In the genomic region with DNA sequence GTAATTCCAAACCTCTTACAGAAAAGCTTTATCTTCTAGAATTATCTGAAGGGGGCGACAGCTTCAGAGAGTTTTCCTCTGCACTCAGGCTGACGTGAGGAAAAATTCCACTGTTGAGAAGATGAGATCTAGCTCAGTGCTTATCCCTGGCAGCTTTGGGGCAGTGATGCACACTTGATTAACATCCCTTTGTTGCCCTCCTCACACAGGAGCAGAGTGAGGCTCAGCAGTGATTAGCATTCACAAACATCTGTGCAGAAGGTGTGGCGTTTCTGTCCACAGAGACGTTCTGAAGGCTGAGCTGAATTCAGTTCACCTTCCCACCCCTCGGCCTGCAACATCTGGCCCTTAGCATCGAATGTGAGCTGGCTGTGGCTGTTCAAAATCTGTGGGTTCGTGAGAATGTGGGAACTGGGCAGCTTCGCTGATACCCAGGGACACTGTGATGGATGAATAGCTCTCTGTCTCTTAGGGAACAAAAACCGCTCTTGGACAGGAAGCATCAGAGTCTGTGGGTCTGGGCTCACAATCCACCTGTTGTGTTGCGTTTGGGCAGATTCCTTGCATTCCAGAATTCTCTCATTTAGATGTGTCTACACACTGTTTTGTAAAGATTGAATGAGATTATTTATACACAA, we compare ENCODE assay signal across 17 mouse cellular contexts.
DNase-seq lines count a peak whose midpoint lies in the region; ATAC-seq and TF ChIP-seq lines count a peak whose summit lies in the region.
"Had no signal": no experiment of that assay in that cellular context is flagged by ENCODE, and none has a peak within 500 bp of the region (broad histone marks: within the 10 kb centered on the region; RNA-seq: fewer than 3 reads in every experiment).

No protein-coding gene starts in this region.

- 26% methylated on average over 10 of the region's 10 CpGs for WGBS in midbrain, postnatal 0 days

- H3K4me3 ChIP-seq in layer of hippocampus, adult 2 months, result no peak overlapping the region
- H3K4me3 ChIP-seq in midbrain, postnatal 0 days (ENCODE audit: low read depth, low read length), result no peak overlapping the region
- no peak overlapping the region for H3K4me3 ChIP-seq in gastrocnemius, adult 2 months
- H3K4me3 ChIP-seq: embryonic facial prominence, embryonic 12.5 days; heart, embryonic 13.5 days; limb, embryonic 15.5 days had no signal

- no peaks in the 10 kb centered on the region for H3K36me3 ChIP-seq in midbrain, postnatal 0 days (ENCODE audit: insufficient read depth, low read length)
- H3K36me3 ChIP-seq: embryonic facial prominence, embryonic 12.5 days; G1E; heart, embryonic 13.5 days; limb, embryonic 15.5 days had no signal

- intact Hi-C loops in gastrocnemius, adult 2 months (cut with DNase I), result loop anchor here (5.0 kb wide), 1 partner anchor 113 kb away; no protein-coding TSS in a partner anchor

- H3K27me3 ChIP-seq in midbrain, postnatal 0 days (ENCODE audit: insufficient read depth, low read length), result no peaks in the 10 kb centered on the region
- H3K27me3 ChIP-seq: embryonic facial prominence, embryonic 12.5 days; limb, embryonic 15.5 days had no signal

- no peak for ATAC-seq in midbrain, postnatal 0 days (ENCODE audit: low FRiP score)

- no peak for DNase-seq in layer of hippocampus, adult 2 months (ENCODE audit: low spot score in 2 of 2)
- DNase-seq in layer of hippocampus, postnatal 10 days (ENCODE audit: low spot score in 2 of 2), result no peak
- peak; percentile 75 for DNase-seq in brain, adult 2 months (ENCODE audit: low read depth, low spot score)
- peak; percentile 18 for DNase-seq in mesoderm, embryonic 11.5 days (ENCODE audit: low read depth, low spot score)
- peak; percentile 17 for DNase-seq in midbrain, postnatal 0 days (ENCODE audit: low spot score)
- no peak for DNase-seq in kidney, postnatal 14 days
- no peak for DNase-seq in gastrocnemius, adult 2 months
- DNase-seq: adrenal gland, postnatal 10 days; heart, postnatal 4 days; kidney, adult 18-20 months; kidney, postnatal 10 days; lung, postnatal 10 days had no signal

- peaks cover 2% of the 10 kb centered on the region; the same call in 1 of the 2 replicates for H3K4me1 ChIP-seq in midbrain, postnatal 0 days (ENCODE audit: insufficient read depth, low read length)
- H3K4me1 ChIP-seq: embryonic facial prominence, embryonic 12.5 days; heart, embryonic 13.5 days; limb, embryonic 15.5 days had no signal

- peak overlapping the region; percentile 6; the same call in 1 of the 2 replicates for H3K27ac ChIP-seq in layer of hippocampus, adult 2 months
- no peak overlapping the region for H3K27ac ChIP-seq in midbrain, postnatal 0 days (ENCODE audit: low read depth, low read length)
- H3K27ac ChIP-seq in gastrocnemius, adult 2 months, result no peak overlapping the region
- H3K27ac ChIP-seq: embryonic facial prominence, embryonic 12.5 days; heart, embryonic 13.5 days; limb, embryonic 15.5 days; stomach, postnatal 0 days had no signal

- no peak overlapping the region for H3K9ac ChIP-seq in midbrain, postnatal 0 days (replicated peaks; ENCODE audit: low read length, poor library complexity, severe bottlenecking)
- H3K9ac ChIP-seq: embryonic facial prominence, embryonic 12.5 days; heart, embryonic 13.5 days; limb, embryonic 15.5 days had no signal

- no peaks in the 10 kb centered on the region for H3K9me3 ChIP-seq in midbrain, postnatal 0 days (ENCODE audit: low read length)
- H3K9me3 ChIP-seq: embryonic facial prominence, embryonic 12.5 days; G1E; heart, embryonic 13.5 days; limb, embryonic 15.5 days had no signal

- no peak overlapping the region for H3K4me2 ChIP-seq in midbrain, postnatal 0 days (ENCODE audit: low read depth, low read length, poor library complexity, severe bottlenecking)
- H3K4me2 ChIP-seq: embryonic facial prominence, embryonic 12.5 days; heart, embryonic 13.5 days; limb, embryonic 15.5 days had no signal

- peak; percentile 49 for TF ChIP-seq CTCF in layer of hippocampus, adult 2 months (conservative IDR thresholded peaks at IDR 0.05)
- TF ChIP-seq CTCF in midbrain, postnatal 0 days (IDR thresholded peaks at IDR 0.05), result 0 out of 2 replicates have a peak, but pooled peaks have one; percentile 14
- TF ChIP-seq CTCF in gastrocnemius, adult 2 months (IDR thresholded peaks at IDR 0.05), result no peak

Comparison
In these comparisons a context has a peak if more than half of its experiments do, and no peak if none do; other contexts are left out.
1. DNase-seq: peak in brain, adult 2 months (single experiment), mesoderm, embryonic 11.5 days (single experiment) and midbrain, postnatal 0 days (single experiment); none in layer of hippocampus, adult 2 months (0 of 2), layer of hippocampus, postnatal 10 days (0 of 2), kidney, postnatal 14 days (single experiment) and gastrocnemius, adult 2 months (single experiment).